Mouse (Mus musculus) spleen, adult 2 months (tissue): Measurements from ENCODE around the gene Gm4340. TPM values are rescaled to one million over a fixed set of nuclear protein-coding genes. Genes with fewer than 3 reads are reported as not detected.
"Not testable (repeated sequence)": the region's sequence is repeated elsewhere in the genome, so short reads cannot be mapped to it uniquely, and the experiment has no call there.

Source experiments
- DNase-seq, 2 experiments: peaks; one replicate each; pipeline versions ENCODE4 v3.0.0 to v3.0.0-alpha.2; 2012 to 2021; ENCODE audit warnings: low spot score in 2 of 2, low read depth in 1 of 2
- H3K27ac ChIP-seq: fragments of 200-500 bp; 2 replicates; pipeline ENCODE4 v1.5.1; 2012; ENCODE audit warnings: low read length, inconsistent platforms; ENCODE audit not compliant: insufficient read depth
- H3K27me3 ChIP-seq: fragments of 200-500 bp; 2 replicates; pipeline ENCODE4 v1.6.1; 2012; ENCODE audit warnings: mild to moderate bottlenecking, moderate library complexity, low read length, inconsistent platforms; ENCODE audit not compliant: control insufficient read depth, insufficient read depth
- H3K36me3 ChIP-seq: fragments of 200-500 bp; 2 replicates; pipeline ENCODE4 v1.6.1; 2012; ENCODE audit warnings: mild to moderate bottlenecking, low read length, inconsistent platforms; ENCODE audit not compliant: control insufficient read depth, insufficient read depth
- H3K4me1 ChIP-seq: fragments of 200-500 bp; 2 replicates; pipeline ENCODE4 v1.6.1; 2011; ENCODE audit warnings: inconsistent platforms; ENCODE audit not compliant: control insufficient read depth, insufficient read depth, insufficient read length
- H3K4me3 ChIP-seq: fragments of 200-500 bp; 2 replicates; pipeline ENCODE4 v1.5.1; 2011; ENCODE audit warnings: mild to moderate bottlenecking, inconsistent platforms; ENCODE audit not compliant: insufficient read depth, insufficient read length; ENCODE audit errors: extremely low read depth
- CTCF ChIP-seq: fragments of 200-500 bp; IDR thresholded peaks from 2 replicates; pipeline ENCODE4 v1.5.1; 2011; ENCODE audit warnings: mild to moderate bottlenecking, inconsistent platforms; ENCODE audit not compliant: insufficient read depth, insufficient read length, insufficient replicate concordance; ENCODE audit errors: extremely low read depth
- POLR2A ChIP-seq: fragments of 200-500 bp; IDR thresholded peaks from 2 replicates; pipeline ENCODE4 v1.6.1; 2011; ENCODE audit warnings: low read depth, low read length, inconsistent platforms
- WGBS: fragments of 180-500 bp; shearing (Covaris S2); methylation state at CpG from one replicate; pipeline ENCODE4 v1.1.7; 2018; 5-methylcytosine and 5-hydroxymethylcytosine counted together
- polyA plus RNA-seq: library from polyadenylated mRNA; depleted of rRNA; stranded (reverse); fragments of >200 nt; gene quantifications from 2 replicates; pipeline ENCODE4 v1.2.3, GENCODE M21; 2012; rRNA removed

Gene Gm4340
- polyA plus RNA-seq, result not detected in 2 replicates

DNA sequence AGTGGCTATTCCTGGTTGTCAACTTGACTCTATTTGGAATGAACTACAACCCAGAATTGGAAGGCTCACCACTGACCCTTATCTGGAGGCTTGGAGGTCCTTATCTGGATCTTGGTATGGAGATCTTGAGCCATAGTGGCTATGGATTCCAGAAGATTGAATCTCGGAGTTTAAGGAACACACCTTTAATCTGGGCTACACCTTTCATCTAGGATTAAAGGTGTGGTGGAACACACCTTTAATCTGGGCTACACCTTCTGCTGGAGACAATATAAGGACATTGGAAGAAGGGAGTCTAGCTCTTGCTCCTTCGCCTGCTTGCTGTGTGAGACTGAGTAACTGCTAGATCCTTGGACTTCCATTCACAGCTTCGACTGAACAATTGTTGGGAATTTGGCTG lies at the start of gene Gm4340:
Gene Gm4340 (plus strand): TSS at position 301 of the 400 bp plus-strand sequence.
- WGBS, result no CpG with 5 or more reads among the region's 3 CpGs
- not testable (repeated sequence) for H3K36me3 ChIP-seq, DNase-seq, H3K4me1 ChIP-seq, H3K4me3 ChIP-seq, H3K27ac ChIP-seq, H3K27me3 ChIP-seq

DNA sequence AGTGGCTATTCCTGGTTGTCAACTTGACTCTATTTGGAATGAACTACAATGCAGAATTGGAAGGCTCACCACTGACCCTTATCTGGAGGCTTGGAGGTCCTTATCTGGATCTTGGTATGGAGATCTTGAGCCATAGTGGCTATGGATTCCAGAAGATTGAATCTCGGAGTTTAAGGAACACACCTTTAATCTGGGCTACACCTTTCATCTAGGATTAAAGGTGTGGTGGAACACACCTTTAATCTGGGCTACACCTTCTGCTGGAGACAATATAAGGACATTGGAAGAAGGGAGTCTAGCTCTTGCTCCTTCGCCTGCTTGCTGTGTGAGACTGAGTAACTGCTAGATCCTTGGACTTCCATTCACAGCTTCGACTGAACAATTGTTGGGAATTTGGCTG lies 42.6 kb upstream of the Gm4340 start, which contains the start of gene Gm6763:
Gene Gm6763 (plus strand): TSS at position 301 of the 400 bp plus-strand sequence.
- not testable (repeated sequence) for H3K4me1 ChIP-seq
- no CpG with 5 or more reads among the region's 3 CpGs for WGBS

DNA sequence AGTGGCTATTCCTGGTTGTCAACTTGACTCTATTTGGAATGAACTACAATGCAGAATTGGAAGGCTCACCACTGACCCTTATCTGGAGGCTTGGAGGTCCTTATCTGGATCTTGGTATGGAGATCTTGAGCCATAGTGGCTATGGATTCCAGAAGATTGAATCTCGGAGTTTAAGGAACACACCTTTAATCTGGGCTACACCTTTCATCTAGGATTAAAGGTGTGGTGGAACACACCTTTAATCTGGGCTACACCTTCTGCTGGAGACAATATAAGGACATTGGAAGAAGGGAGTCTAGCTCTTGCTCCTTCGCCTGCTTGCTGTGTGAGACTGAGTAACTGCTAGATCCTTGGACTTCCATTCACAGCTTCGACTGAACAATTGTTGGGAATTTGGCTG lies 34.1 kb upstream of the Gm4340 start, which contains the start of gene Gm8764:
Gene Gm8764 (plus strand): TSS at position 301 of the 400 bp plus-strand sequence.
- not testable (repeated sequence) for H3K27me3 ChIP-seq, H3K27ac ChIP-seq, H3K4me1 ChIP-seq, H3K4me3 ChIP-seq, DNase-seq, H3K36me3 ChIP-seq
- WGBS, result no CpG with 5 or more reads among the region's 3 CpGs

More for the DNA sequence above, 42.6 kb upstream of the Gm4340 start, which contains the start of gene Gm6763:
- not testable (repeated sequence) for H3K27ac ChIP-seq, H3K36me3 ChIP-seq, H3K27me3 ChIP-seq, H3K4me3 ChIP-seq, DNase-seq

DNA sequence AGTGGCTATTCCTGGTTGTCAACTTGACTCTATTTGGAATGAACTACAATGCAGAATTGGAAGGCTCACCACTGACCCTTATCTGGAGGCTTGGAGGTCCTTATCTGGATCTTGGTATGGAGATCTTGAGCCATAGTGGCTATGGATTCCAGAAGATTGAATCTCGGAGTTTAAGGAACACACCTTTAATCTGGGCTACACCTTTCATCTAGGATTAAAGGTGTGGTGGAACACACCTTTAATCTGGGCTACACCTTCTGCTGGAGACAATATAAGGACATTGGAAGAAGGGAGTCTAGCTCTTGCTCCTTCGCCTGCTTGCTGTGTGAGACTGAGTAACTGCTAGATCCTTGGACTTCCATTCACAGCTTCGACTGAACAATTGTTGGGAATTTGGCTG lies 25.6 kb upstream of the Gm4340 start, which contains the start of gene Gm21304:
Gene Gm21304 (plus strand): TSS at position 301 of the 400 bp plus-strand sequence.
- H3K27me3 ChIP-seq, H3K27ac ChIP-seq, H3K36me3 ChIP-seq, H3K4me1 ChIP-seq, DNase-seq, H3K4me3 ChIP-seq: not testable (repeated sequence)
- WGBS, result no CpG with 5 or more reads among the region's 3 CpGs

DNA sequence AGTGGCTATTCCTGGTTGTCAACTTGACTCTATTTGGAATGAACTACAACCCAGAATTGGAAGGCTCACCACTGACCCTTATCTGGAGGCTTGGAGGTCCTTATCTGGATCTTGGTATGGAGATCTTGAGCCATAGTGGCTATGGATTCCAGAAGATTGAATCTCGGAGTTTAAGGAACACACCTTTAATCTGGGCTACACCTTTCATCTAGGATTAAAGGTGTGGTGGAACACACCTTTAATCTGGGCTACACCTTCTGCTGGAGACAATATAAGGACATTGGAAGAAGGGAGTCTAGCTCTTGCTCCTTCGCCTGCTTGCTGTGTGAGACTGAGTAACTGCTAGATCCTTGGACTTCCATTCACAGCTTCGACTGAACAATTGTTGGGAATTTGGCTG lies 17.1 kb upstream of the Gm4340 start, which contains the start of gene Gm21312:
Gene Gm21312 (plus strand): TSS at position 301 of the 400 bp plus-strand sequence.
- H3K36me3 ChIP-seq, H3K4me1 ChIP-seq, H3K4me3 ChIP-seq, DNase-seq, H3K27ac ChIP-seq, H3K27me3 ChIP-seq: not testable (repeated sequence)
- WGBS, result no CpG with 5 or more reads among the region's 3 CpGs

DNA sequence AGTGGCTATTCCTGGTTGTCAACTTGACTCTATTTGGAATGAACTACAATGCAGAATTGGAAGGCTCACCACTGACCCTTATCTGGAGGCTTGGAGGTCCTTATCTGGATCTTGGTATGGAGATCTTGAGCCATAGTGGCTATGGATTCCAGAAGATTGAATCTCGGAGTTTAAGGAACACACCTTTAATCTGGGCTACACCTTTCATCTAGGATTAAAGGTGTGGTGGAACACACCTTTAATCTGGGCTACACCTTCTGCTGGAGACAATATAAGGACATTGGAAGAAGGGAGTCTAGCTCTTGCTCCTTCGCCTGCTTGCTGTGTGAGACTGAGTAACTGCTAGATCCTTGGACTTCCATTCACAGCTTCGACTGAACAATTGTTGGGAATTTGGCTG lies 8.6 kb upstream of the Gm4340 start, which contains the start of gene Gm20765:
Gene Gm20765 (plus strand): TSS at position 301 of the 400 bp plus-strand sequence.
- H3K4me3 ChIP-seq, H3K4me1 ChIP-seq, H3K27me3 ChIP-seq, H3K36me3 ChIP-seq, H3K27ac ChIP-seq, DNase-seq: not testable (repeated sequence)
- whole genome bisulfite sequencing, result no CpG with 5 or more reads among the region's 3 CpGs

DNA sequence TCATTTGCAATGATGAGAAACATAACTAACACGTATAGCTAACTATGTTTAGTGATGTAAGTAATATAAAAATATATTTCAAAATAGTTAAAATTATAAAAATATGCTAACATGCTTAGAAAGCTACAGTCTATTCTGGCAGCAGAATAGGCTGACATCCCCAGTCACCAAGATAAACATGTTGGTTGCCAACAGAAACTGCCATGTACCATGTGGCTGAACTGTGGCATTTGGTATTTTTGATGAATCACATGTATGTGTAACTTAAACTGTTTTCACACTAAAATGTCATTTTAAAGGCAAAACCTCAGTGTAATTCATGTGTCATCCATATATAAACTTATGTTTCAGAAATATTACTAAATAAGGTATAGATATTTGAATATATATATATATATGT lies 15.8 kb downstream of the Gm4340 start:
- no peaks in the 10 kb centered on the region for H3K27me3 ChIP-seq
- no peaks in the 10 kb centered on the region for H3K36me3 ChIP-seq
- TF ChIP-seq POLR2A (no peak), CTCF (no peak)
- WGBS, result 91% methylated on average over 1 of the region's 1 CpGs
- no peaks in the 10 kb centered on the region for H3K4me1 ChIP-seq
- H3K27ac ChIP-seq, result no peak overlapping the region
- DNase-seq, result no peak
- H3K4me3 ChIP-seq, result no peak overlapping the region

DNA sequence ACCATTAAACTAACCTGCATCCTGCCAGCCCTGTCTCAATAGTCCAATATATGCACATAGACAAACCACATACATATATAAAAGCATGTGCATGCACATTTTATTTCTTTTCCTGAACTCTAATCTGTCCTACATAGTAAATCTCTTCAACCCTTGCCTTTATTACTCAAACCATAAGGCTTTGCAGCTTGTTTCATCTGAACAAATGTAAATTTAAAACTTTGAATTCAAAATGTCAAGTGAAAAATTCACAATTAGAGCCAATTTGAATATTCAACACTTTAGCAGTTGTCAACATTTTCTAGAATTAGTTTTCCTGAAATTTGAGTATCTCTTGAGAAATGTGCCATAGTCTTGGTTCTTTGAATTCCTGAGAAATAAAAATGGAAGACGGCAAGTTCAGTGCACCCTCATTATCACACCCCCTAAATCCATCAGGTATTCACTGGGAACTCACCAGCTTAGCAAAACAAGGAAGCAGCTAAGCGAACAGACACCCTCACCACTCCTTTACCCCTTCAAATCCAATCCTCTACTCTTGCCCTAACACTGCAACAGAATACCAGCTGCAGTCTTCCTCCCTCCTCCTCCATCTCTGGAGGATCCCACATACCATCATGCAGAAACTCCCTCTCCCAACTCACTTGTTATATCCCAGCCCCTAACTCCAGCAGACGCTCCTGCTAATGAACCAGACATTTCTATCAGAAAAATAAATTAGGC lies 16.6 kb downstream of the Gm4340 start:
- no peak for TF ChIP-seq CTCF
- TF ChIP-seq POLR2A, result no peak
- DNase-seq, result no peak
- Histone ChIP-seq H3K36me3 (no peaks in the 10 kb centered on the region), H3K27ac (no peak overlapping the region), H3K4me1 (no peaks in the 10 kb centered on the region), H3K4me3 (no peak overlapping the region), H3K27me3 (no peaks in the 10 kb centered on the region)
- 90% methylated on average over 3 of the region's 3 CpGs for WGBS
